Mouse (Mus musculus) right cerebral cortex, adult 2 months (tissue): ENCODE results near the gene Fam89b.
A peak's percentile ranks its signal among the peaks of the same experiment; 100 is the strongest.

ENCODE experiments used
- DNase-seq, 2 experiments: peaks; one replicate each; pipeline ENCODE4 v3.0.0; 2021 to 2022; ENCODE audit warnings: low spot score in 2 of 2

The Fam89b gene

DNA sequence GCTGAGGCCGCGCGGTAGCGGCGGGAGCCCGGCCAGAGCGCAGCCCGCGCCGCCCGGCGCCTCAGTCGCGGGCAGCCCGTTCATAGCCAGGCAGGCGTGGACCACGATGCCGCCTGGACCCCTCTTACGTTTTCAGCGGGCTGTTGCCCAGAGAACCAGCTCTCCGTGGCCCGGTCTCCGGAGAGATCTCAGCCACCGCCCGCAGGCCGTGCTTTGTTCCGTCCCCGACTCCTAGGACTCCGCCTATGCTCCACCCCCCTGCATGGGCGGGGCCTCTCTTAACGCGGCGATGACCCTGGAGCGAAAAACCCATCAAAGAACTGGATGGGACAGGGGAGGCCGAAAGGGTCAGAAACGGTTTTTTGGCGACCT lies at the start of gene Fam89b:
Gene Fam89b, minus strand, starts transcription at position 210 of the 372 bp plus-strand sequence.
- peak; percentile 79 to 85 for DNase-seq

DNA sequence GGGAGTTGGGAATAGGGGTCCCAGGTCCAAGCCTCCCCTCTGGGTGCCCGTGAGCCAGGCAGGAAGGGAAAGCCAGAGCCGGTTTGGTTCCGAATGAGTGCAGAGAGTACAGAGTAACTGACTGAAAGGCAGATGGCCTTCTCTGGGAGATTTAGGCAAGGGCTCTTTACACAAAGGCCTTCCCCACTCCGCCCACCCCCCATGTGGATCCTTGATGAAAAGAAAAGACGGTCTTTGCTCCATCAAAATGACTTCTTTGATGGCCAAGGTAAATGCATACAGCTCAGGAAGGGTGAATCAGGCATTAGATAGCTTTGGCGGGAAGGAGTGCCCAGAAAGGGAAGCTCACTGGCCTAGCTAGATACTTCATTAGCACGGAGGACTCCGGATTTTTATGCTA lies 48.9 kb upstream of the Fam89b start:
- DNase-seq: no peak

DNA sequence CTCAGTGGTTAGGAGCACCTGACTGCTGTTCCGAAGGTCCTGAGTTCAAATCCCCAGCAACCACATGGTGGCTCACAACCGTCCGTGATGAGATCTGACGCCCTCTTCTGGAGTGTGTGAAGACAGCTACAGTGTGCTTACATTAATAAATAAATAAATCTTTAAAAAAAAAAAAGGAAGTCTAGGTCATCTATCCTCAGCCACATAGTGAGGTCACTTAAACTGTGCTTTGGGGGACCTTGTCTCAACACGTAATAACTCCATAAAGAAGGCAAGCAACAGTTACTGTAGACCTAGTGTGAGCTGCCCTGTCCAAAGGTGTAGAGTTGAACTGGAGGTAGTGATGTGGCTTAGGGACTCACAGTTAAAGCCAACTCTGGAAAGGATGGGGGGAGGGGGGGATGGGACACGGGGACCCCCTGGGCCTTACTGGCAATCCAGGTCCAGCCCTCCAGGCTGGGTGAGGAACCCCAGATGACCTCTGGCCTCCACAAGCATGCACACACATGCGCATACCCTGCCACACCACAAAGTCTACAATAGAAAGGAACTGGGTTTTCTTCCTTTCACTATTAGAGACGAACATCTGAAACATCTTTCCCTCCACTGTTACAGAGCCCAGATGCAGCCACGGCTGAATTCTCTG lies 48.1 kb upstream of the Fam89b start:
- no peak for DNase-seq

- DNase-seq: peak; percentile 88 to 89
Observed at GRCm38 (mm10) chr19:5770925-5771860, 41.7 kb upstream of the Fam89b start, which contains the start of gene Scyl1. Gene Scyl1, minus strand, starts transcription at chr19:5771419.

DNA sequence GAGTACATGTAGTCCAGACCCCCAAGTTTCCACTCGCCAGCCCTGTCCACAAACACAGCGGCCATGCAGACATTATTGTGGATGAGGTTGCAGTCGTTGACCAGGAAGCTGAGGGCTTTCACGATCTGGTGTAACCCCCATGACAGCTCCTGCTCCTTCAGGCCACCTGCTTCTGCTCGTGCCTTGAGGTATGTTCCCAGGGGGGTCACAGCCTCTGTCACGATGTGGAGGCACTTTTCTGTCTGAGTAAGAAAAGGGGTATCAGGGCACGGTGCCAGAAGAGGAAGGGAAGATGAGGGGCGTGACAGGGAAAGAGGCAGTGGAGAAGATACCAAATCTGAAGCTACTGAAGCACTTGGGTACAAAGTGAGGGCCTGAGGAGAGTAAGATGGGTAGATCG lies 40.9 kb upstream of the Fam89b start:
- no peak for DNase-seq

- no peak for DNase-seq
Observed at GRCm38 (mm10) chr19:5767271-5767670, 37.8 kb upstream of the Fam89b start.

- no peak for DNase-seq
Observed at GRCm38 (mm10) chr19:5763163-5763562, 33.7 kb upstream of the Fam89b start.

DNA sequence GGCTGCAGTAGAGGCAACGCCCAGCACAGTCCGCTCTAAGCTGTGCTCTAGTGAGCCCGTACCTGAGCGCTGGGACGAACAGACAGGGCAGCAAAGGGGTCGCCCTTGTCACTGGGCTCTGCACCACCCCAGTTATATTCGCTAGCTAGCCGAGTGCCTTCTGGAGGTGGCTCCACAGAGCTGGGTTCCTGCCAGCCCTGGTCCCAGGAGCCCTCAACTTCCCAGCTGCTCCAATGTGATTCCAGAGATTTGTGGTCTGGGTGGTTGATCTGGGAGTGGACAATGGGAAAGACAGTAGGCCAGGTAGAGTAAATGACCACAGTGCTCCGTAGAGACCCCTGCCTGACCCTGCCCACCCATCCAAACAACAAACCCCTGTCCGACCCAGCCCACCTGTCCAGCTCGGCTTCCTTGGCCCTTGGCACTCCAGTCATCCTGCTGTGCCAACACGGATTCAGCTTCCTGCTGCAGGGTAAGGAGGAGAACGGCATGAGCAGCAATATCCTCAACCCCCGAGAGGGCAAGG lies 29.5 kb upstream of the Fam89b start:
- no peak for DNase-seq

DNA sequence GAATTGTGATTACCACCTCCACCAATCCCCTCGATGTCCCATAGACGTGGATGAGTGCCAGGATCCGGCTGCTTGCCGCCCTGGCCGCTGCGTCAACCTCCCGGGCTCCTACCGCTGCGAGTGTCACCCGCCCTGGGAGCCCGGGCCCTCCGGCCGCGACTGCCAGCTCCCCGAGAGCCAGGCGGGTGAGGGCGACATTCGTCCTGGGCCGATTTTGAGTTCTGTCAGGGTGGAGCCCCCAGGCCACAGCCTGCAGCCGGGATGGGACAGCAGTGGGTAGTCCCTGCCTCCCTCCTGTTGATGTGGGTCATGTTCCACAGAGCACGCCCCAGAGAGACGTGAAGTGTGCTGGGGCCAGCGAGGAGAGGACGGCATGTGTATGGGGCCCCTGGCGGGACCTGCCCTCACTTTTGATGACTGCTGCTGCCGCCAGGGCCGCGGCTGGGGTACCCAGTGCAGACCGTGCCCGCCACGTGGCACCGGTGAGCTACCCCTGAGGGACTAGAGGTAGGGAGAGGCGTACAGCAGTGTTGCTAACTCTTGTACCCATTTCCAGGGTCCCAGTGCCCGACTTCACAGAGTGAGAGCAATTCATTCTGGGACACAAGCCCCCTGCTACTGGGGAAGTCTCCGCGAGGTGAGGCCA lies 27.7 kb upstream of the Fam89b start:
- no peak for DNase-seq

DNA sequence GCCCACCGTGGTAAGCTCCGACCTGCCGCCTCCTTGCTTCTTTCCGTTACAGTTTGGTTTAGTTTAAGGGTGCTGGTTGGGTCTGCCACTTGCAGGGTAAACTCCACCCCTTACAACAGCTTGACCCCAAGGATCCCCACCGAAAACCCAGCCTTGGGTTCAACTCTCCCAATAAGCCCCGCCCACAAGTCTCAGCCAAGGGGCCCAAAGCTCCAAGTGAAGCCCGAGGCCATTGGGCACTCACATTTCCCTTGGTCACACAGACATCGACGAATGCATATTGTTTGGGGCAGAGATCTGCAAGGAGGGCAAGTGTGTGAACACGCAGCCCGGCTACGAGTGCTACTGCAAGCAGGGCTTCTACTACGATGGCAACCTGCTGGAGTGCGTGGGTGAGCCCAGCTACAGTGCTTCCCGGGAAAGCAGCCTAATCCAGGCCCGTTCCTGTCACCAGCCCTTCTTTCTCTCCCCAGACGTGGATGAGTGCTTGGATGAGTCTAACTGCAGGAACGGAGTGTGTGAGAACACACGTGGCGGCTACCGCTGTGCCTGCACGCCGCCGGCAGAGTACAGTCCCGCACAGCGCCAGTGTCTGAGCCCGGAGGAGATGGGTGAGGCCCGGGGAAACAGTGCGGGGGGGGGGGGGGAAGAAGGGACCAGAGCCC lies 27.0 kb upstream of the Fam89b start:
- DNase-seq: peak; percentile 83 to 85

DNA sequence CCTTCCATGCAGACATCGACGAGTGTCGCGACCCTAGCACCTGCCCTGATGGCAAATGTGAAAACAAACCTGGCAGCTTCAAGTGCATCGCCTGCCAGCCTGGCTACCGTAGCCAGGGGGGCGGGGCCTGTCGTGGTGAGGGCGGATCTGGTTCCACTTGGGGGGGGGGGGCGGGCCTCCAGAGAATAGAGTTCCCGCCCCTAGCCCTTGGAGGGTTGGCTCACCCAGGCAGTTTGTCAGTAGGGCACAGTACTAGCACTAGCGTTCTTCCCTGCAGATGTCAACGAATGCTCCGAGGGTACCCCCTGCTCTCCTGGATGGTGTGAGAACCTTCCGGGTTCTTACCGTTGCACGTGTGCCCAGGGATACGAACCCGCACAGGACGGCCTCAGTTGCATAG lies 22.3 kb upstream of the Fam89b start:
- DNase-seq: no peak

DNA sequence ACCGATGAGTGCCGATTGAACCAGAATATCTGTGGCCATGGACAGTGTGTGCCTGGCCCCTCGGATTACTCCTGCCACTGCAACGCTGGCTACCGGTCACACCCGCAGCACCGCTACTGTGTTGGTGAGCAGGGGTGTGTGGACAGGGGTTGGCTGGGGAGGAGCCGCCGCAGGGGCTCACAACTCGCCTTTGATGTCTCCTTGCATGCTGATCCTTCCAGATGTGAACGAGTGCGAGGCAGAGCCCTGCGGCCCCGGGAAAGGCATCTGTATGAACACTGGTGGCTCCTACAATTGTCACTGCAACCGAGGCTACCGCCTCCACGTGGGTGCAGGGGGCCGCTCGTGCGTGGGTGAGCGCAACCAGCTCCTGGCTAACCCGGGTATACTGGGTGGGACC lies 21.5 kb upstream of the Fam89b start:
- no peak for DNase-seq

DNA sequence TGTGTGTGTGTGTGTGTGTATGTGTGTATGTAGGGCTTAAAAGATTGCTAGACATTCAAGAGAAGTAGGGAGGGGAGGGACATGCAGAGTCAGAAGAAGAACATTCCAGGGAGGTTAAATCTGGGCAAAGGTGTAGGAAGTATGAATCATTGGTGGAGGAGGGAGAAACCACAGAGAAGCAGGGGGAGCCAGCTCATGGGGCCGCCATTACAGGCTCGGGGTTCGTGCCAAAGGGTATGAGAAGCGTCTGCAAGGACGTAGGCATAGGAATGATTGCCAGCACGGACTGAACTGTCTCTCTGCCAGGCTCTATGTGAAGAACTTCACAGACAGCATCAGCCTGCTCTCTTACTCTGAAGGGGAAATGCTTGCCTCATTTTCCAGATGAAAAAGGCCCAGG lies 20.0 kb upstream of the Fam89b start:
- no peak for DNase-seq

DNA sequence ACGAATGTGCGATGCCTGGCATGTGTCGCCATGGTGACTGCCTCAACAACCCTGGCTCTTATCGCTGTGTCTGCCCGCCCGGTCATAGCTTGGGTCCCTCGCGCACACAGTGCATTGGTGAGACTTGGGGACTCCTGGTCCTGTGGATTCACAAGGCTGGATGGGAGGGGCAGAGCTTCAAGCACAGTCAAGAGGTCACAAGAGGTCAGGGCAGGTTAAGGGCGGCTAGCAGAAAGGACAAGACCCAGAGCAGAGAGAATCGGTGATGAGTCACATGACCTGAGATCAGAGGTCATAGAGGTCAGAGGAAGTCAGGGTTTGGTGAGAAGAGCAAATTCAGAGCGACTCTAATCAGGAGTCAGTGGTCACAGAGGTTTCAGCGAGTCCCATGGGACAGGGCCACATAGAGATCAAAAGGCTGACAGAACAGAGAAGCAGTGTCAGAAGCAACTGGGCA lies 17.5 kb upstream of the Fam89b start:
- no peak for DNase-seq

DNA sequence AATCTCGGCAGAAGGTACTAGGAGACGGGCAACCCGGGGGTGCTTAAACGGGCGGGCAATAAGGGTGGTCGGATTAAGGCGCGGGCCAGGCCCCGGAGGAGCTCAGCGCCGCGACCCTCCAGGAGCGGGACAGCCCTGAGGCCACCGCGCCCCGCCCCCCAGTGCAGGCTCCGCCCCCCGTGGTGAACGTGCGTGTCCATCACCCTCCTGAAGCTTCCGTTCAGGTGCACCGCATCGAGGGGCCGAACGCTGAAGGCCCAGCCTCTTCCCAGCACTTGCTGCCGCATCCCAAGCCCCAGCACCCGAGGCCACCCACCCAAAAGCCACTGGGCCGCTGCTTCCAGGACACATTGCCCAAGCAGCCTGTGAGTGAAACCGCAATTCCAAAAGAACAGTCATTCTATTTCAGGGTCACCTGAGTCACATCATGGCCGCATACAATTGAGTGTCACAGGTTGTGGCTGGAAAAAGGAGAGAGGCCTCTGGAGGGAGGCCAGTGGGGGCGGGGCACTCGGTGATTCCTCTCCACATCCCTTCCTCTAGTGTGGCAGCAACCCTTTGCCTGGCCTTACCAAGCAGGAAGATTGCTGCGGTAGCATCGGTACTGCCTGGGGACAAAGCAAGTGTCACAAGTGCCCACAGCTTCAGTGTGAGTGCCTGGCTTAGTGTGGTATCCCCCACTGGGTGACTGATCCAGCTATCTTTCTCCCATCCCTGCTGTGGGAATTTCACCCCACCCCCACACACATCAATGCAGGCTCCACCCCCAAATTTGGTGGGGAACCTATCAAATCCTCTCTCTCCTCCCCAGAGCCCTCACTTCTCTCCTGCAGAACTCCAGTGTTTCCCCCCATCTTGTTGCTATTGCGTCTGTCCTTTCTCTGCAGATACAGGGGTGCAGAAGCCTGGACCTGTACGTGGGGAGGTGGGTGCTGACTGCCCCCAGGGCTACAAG lies 16.6 kb upstream of the Fam89b start:
- DNase-seq: no peak

GRCm38 (mm10) chr19:5743576-5743975 lies 14.1 kb upstream of the Fam89b start:
- no peak for DNase-seq

- DNase-seq: no peak
Observed at GRCm38 (mm10) chr19:5742241-5742641, 12.8 kb upstream of the Fam89b start.

GRCm38 (mm10) chr19:5741641-5742240 lies 12.3 kb upstream of the Fam89b start:
- peak; percentile 68 to 69 for DNase-seq

GRCm38 (mm10) chr19:5740320-5741317 lies 11.2 kb upstream of the Fam89b start, which contains the start of gene Ltbp3:
Gene Ltbp3, plus strand, starts transcription at chr19:5740904.
- DNase-seq: no peak
